Mouse (Mus musculus) stomach, embryonic 15.5 days (tissue): ENCODE results near the gene Cd47. TPM values are rescaled to one million over a fixed set of nuclear protein-coding genes. Genes with fewer than 3 reads are reported as not detected.

Source experiments
- ATAC-seq: fragments of 200-750 bp; cut with Nextera tagmentation; 2 replicates; pipeline ENCODE4 v1.8.0; 2017; ENCODE audit warnings: low read depth, moderate number of reproducible peaks, moderate TSS enrichment; ENCODE audit not compliant: insufficient read depth, low FRiP score
- H3K27ac ChIP-seq: fragments of 300-500 bp; sonication (generic); 2 replicates; pipeline ENCODE4 v1.5.1; 2015; ENCODE audit warnings: mild to moderate bottlenecking, inconsistent platforms
- H3K27me3 ChIP-seq: fragments of 300-500 bp; sonication (generic); replicated peaks from 2 replicates; pipeline ENCODE4 v1.6.1; 2015; ENCODE audit warnings: inconsistent platforms
- H3K36me3 ChIP-seq: fragments of 300-500 bp; sonication (generic); 2 replicates; pipeline ENCODE4 v1.6.1; 2015; ENCODE audit warnings: inconsistent platforms
- H3K4me1 ChIP-seq: fragments of 300-500 bp; sonication (generic); 2 replicates; pipeline ENCODE4 v1.6.1; 2015; ENCODE audit warnings: inconsistent platforms
- H3K4me2 ChIP-seq: fragments of 300-500 bp; sonication (generic); 2 replicates; pipeline ENCODE4 v1.6.1; 2015; ENCODE audit warnings: mild to moderate bottlenecking, inconsistent platforms
- H3K4me3 ChIP-seq: fragments of 300-500 bp; sonication (generic); replicated peaks from 2 replicates; pipeline ENCODE4 v1.5.1; 2015; ENCODE audit warnings: inconsistent platforms
- H3K9ac ChIP-seq: fragments of 300-500 bp; sonication (generic); 2 replicates; pipeline ENCODE4 v1.6.1; 2015; ENCODE audit warnings: inconsistent platforms
- H3K9me3 ChIP-seq: fragments of 300-500 bp; sonication (generic); 2 replicates; pipeline ENCODE4 v1.6.1; 2016; ENCODE audit warnings: inconsistent platforms
- WGBS: fragments of 180-500 bp; shearing (Covaris S2); methylation state at CpG from one replicate; pipeline ENCODE4 v1.1.7; 2015; 5-methylcytosine and 5-hydroxymethylcytosine counted together
- polyA plus RNA-seq: library from polyadenylated mRNA; unstranded; fragments of >200 nt; fragmentation: Nextera tagmentation; extraction: Ambion mirVana; gene quantifications from 2 replicates; pipeline ENCODE4 v1.2.1, GENCODE M21; 2015

Cd47 gene
- polyA plus RNA-seq, 1 experiment from 2014 or later: 103 TPM

DNA sequence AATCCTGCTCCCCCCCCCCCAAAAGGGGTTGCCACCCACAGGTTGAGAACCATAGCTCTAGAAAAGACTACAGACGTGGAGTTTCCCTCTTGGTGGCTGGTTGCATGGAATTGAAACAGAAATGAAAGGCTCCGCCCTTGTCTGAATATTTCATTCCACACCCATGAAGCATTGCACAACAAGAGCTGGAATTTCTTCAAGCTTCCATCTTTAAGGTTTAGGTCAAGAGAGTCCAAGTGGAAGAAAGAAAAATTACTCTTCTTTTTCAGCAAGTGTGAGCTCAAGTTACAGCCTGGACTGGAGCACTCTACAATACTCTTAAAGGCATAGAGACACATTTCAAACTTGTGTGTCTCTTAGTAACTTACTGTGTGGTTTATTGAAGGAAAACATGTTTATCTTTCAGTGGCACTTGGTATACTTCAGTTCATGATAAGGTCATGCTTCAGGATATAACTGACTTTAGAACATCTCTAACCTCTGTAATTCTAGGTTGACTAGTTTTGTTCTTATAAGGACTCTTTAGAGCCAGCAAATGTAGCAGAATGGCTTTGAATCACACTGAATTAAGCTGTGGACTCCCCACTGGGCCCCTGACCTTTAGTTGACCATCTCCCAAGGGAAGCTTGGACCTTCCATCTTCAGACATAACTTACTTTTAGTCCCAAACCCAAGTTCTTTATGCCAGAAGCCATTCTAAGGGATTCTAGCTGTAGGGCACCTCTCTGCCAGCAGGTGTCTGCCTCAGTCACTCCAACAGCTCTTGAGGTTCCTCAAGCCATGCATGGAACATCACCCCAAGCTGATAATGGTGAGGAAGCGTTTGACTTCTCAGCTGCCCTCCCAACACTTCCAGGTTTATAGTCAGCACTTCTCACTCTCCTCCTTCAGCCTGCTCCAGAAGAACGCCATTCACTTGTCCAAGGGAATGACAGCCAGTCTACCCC lies 58.8 kb downstream of the Cd47 start:
- peak overlapping the region; percentile 20 for H3K4me2 ChIP-seq

DNA sequence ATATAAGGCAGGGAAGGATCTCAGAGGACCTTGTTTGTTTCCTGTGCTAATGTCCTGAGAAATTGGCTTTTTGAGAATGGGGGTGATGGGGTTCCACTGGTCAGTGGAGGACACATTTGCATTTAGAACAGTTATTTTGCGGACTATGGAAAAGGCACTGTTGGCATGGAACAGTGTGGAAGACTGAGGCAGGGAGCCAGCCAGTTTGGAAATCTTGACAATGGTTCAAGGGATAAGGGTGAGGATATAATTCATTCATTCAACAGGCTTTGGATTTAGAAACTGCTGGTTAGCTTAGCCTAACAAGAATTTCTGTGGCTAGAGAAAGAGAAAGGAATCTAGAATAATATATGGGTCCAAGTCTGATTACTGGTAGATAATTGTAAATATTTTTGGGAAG lies 61.7 kb downstream of the Cd47 start:
- H3K9ac ChIP-seq: no peak overlapping the region

More for the DNA sequence above, 58.8 kb downstream of the Cd47 start:
- Histone ChIP-seq H3K9me3 (no peaks in the 10 kb centered on the region), H3K9ac (no peak overlapping the region), H3K4me3 (no peak overlapping the region), H3K27me3 (no peaks in the 10 kb centered on the region), H3K36me3 (no peaks in the 10 kb centered on the region; the same call in 1 of the 2 replicates), H3K27ac (peak overlapping the region; percentile 48; the same call in 1 of the 2 replicates), H3K4me1 (0 out of 2 replicates have a peak, but pooled peaks cover 4% of the 10 kb centered on the region)
- ATAC-seq: no peak
- WGBS: 65% methylated on average over 4 of the region's 4 CpGs

DNA sequence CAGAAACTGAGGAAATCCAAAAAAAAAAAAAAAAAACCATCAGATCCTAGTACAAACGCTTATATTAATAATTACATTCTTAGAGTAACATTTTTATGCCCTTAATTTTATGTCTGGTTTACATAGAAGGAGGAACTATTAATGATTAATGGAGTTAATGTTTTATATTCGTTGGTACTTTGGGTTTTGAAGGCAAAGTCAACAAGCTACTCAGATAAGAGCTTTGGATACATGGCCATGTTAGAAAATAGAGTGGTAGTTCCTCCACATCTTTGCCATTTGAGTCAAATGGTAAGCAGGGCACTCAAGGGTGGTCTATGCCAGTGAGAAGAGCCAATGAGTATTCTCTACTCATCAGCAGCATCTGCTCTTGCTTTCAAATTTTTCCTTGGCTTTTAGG lies 66.3 kb downstream of the Cd47 start:
- Histone ChIP-seq H3K4me1 (no peaks in the 10 kb centered on the region), H3K4me2 (no peak overlapping the region), H3K9me3 (no peaks in the 10 kb centered on the region), H3K9ac (no peak overlapping the region), H3K4me3 (no peak overlapping the region), H3K27ac (no peak overlapping the region), H3K27me3 (no peaks in the 10 kb centered on the region), H3K36me3 (no peaks in the 10 kb centered on the region)
- WGBS: 59% methylated on average over 2 of the region's 2 CpGs
- ATAC-seq: no peak; the same call in 1 of the 2 replicates

More for the DNA sequence above, 61.7 kb downstream of the Cd47 start:
- H3K4me3 ChIP-seq: no peak overlapping the region
- H3K27me3 ChIP-seq: no peaks in the 10 kb centered on the region
- no peaks in the 10 kb centered on the region for H3K9me3 ChIP-seq
- WGBS: 95% methylated on average over 1 of the region's 1 CpGs
- H3K27ac ChIP-seq: no peak overlapping the region
- 0 out of 2 replicates have a peak, but pooled peaks cover 4% of the 10 kb centered on the region for H3K4me1 ChIP-seq
- H3K36me3 ChIP-seq: no peaks in the 10 kb centered on the region; the same call in 1 of the 2 replicates
- H3K4me2 ChIP-seq: no peak overlapping the region
- ATAC-seq: no peak

DNA sequence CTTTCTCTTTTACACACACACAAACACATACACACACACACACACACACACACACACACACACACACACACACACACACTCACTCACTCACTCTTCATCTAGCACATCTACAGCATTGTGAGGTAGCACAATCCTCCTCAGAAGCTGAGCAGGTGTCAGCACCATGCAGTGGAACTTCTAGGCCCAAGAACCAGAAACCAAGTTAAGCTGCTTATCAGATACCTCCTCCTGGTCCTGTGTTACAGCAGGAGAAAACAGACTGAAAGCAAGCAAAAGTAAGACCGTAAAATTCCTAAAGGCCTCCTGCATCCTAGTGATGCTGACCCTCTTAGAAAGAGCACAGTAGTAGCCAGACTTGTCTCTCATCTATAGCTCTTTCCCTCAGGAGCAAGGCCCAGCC lies 67.9 kb downstream of the Cd47 start:
- Histone ChIP-seq H3K36me3 (no peaks in the 10 kb centered on the region), H3K4me3 (no peak overlapping the region), H3K4me1 (no peaks in the 10 kb centered on the region), H3K4me2 (no peak overlapping the region), H3K9me3 (no peaks in the 10 kb centered on the region), H3K27ac (no peak overlapping the region), H3K27me3 (no peaks in the 10 kb centered on the region), H3K9ac (no peak overlapping the region)
- 96% methylated on average over 1 of the region's 1 CpGs for WGBS
- ATAC-seq: no peak

DNA sequence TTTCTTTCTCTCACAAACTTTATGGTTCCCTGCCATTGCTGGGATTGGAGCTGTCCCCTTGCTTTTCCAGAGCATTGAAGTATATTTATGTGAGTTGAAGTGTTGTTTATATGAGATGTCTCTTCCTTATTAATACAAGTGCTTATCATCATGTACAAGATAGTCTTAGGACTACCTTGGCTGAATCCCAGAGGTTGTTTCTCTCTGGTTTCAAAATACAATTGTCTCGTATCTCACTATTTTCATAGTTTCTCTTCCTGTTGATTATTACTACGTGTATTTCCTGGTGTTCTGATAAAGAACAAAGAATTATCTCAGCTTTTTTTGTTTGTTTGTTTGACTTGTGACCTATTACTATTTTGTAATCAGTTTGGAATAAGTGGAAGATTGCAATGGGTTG lies 73.6 kb downstream of the Cd47 start:
- Histone ChIP-seq H3K9me3 (no peaks in the 10 kb centered on the region), H3K27ac (no peak overlapping the region), H3K27me3 (no peaks in the 10 kb centered on the region), H3K4me3 (no peak overlapping the region), H3K36me3 (no peaks in the 10 kb centered on the region), H3K9ac (no peak overlapping the region), H3K4me2 (no peak overlapping the region), H3K4me1 (no peaks in the 10 kb centered on the region)
- no peak for ATAC-seq
- WGBS: 58% methylated on average over 2 of the region's 2 CpGs

DNA sequence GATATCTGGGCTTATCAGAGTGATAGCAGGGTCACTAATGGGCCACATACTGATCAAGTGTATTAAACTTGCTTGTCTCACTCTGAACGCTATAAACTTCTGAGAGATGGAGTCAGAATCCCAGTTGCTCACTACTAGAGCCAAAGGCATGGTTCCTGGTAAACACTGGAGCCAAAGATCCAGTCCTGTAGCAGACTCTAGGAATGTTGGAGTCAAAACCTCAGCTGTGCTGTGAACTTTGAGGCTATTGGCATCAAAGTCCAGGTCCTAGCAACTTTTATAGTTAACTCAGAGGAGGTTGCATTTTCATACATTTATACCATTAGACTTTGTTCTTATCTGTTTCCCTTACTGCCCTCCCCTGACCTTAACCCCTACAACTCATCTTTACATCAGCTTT lies 74.2 kb downstream of the Cd47 start:
- Histone ChIP-seq H3K27me3 (no peaks in the 10 kb centered on the region), H3K27ac (no peak overlapping the region), H3K36me3 (no peaks in the 10 kb centered on the region), H3K4me2 (no peak overlapping the region), H3K4me3 (no peak overlapping the region), H3K9me3 (no peaks in the 10 kb centered on the region), H3K4me1 (no peaks in the 10 kb centered on the region), H3K9ac (no peak overlapping the region)
- WGBS: 46% methylated on average over 1 of the region's 1 CpGs
- ATAC-seq: no peak

DNA sequence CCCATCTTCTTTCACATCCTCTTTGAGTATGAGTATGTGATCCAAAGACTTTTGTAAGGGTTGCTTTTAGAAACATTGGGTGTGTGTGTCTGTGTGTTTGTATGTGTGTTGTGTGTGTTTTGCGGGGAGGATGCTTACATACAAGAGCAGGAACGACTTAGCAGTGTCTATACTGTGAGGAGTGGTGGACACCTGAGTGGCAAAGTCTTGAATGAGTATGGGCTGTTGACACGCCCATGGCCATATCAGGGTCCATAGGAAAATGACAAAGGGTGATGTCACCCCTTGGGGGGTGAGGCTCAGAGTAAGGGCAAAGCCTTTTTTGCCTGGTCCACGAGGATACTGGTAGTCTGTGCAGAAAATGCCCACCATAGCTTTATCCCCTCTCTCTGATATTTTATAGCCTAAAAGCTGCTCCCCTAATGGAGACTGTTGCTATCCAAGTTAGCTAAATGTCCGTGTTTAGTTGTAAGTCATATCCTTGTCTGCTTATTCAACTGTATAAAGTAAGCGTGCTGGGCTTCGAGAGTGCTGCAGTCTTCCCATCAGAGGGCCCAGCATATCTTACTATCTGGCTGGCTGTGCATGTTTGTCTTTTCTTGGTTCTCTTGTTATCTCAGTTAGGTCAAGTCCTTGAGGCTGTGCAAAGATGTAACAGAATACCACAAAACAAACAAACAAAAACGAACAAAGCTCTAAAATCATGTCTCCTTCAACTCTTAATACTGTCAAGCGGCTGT lies 76.1 kb downstream of the Cd47 start:
- Histone ChIP-seq H3K4me1 (no peaks in the 10 kb centered on the region), H3K9ac (no peak overlapping the region), H3K4me2 (no peak overlapping the region), H3K36me3 (no peaks in the 10 kb centered on the region), H3K27me3 (no peaks in the 10 kb centered on the region), H3K9me3 (no peaks in the 10 kb centered on the region), H3K27ac (no peak overlapping the region), H3K4me3 (no peak overlapping the region)
- 74% methylated on average over 9 of the region's 9 CpGs for WGBS
- no peak for ATAC-seq

DNA sequence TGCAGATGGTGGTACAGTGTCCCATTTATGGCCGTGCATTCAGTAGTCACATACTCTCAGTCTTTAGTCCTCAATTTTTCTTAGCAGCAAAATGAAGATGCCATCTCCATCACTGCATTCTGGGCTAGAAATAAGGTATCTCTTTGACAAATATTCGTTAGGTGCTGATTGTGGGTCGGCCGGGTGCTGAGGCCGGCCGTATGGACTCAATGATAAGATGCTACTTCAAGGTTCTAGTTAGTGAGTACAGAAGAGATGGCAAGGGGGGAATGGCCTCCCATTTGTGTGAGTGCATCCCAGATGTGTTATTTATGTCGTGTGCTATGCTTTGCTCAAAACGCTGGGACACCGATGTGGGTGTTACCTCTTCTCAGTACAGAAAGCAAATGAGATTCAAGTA lies 76.9 kb downstream of the Cd47 start:
- Histone ChIP-seq H3K4me3 (no peak overlapping the region), H3K9ac (no peak overlapping the region), H3K27me3 (no peaks in the 10 kb centered on the region), H3K4me2 (no peak overlapping the region), H3K9me3 (no peaks in the 10 kb centered on the region), H3K4me1 (no peaks in the 10 kb centered on the region), H3K36me3 (no peaks in the 10 kb centered on the region), H3K27ac (no peak overlapping the region)
- ATAC-seq: no peak
- WGBS: 83% methylated on average over 9 of the region's 9 CpGs

DNA sequence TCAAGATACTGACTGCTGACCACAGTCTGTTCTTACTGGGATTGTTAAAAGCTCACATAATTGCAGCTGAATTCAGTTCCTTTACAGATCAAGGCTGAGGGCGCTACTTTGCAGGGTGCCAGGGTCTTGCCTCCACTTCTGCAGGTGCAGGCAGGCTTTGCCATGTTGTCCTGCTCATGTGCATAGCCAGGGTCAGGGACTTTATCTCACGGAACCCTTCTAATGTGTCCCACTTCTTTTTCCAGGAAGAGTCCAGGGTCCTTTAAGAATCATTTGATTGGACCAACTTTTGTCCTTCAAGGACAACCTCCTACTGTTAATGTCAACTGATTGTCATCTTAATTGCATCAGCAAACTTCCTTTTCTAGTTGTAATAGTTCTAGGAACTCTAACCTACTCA lies 77.7 kb downstream of the Cd47 start:
- Histone ChIP-seq H3K9me3 (no peaks in the 10 kb centered on the region), H3K9ac (no peak overlapping the region), H3K4me2 (no peak overlapping the region), H3K27me3 (no peaks in the 10 kb centered on the region), H3K27ac (no peak overlapping the region), H3K36me3 (no peaks in the 10 kb centered on the region), H3K4me1 (no peaks in the 10 kb centered on the region), H3K4me3 (no peak overlapping the region)
- ATAC-seq: no peak
- WGBS: 85% methylated on average over 2 of the region's 2 CpGs

DNA sequence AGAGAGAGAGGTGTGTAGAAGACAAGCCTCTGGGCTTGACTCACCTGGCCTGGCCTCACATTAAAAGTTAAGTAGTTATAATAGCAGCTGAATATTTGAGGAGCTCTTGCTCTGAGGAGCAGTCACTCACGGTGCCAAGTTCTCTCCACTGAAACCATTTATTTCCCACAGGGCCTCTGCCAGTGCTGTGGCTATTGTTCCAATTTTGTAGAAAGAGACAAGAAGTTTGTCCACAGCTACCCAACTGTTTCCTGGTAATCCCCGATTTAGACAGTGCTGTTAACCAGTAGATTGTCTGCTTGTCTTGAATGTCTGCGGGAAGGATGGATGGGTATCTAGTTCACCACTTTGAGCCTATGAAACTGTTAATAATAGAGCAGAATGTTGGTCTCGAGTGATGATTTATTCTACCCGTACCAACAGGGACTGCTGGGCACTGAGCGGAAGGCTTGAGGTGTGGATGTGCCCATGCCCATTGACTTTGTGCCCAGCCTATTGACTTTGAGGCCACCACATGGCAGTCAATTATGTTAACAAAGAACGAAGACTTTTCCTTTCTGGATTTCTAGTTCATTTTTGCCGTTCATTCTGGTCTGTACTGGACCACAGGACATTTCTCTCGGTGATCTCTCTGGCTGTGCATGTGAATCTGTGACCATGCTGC lies 86.2 kb downstream of the Cd47 start:
- H3K36me3 ChIP-seq: no peaks in the 10 kb centered on the region
- H3K27ac ChIP-seq: no peak overlapping the region
- H3K9me3 ChIP-seq: no peaks in the 10 kb centered on the region
- no peak overlapping the region for H3K9ac ChIP-seq
- ATAC-seq: no peak
- no peaks in the 10 kb centered on the region for H3K27me3 ChIP-seq
- no peak overlapping the region for H3K4me2 ChIP-seq
- WGBS: 91% methylated on average over 9 of the region's 9 CpGs
- H3K4me3 ChIP-seq: no peak overlapping the region
- no peaks in the 10 kb centered on the region for H3K4me1 ChIP-seq

DNA sequence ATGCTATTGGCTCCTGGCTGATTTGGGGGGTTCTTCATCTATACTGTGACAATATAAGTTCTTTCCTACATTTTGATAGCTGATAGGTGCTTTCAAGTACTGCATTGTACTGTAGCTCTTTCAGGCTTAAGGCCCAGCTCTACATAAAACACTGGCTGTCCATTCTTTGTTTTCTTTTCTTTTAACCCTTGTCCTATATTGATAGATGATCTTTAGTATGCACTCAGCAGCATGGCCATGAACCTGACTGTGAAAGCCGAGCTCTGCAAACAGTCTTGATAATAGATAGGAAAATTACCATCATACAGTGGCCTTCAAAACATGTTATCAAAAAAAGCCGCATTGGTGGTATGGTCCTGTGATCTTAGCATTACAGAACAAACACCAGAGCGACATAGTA lies 87.0 kb downstream of the Cd47 start:
- Histone ChIP-seq H3K36me3 (no peaks in the 10 kb centered on the region), H3K27ac (no peak overlapping the region), H3K4me2 (no peak overlapping the region), H3K9me3 (no peaks in the 10 kb centered on the region), H3K4me1 (no peaks in the 10 kb centered on the region), H3K4me3 (no peak overlapping the region), H3K27me3 (no peaks in the 10 kb centered on the region), H3K9ac (no peak overlapping the region)
- no peak for ATAC-seq
- 65% methylated on average over 3 of the region's 3 CpGs for WGBS
